Mouse (Mus musculus): ENCODE results near the gene Scgb1b11.
"Not testable (repeated sequence)": the region's sequence is repeated elsewhere in the genome, so short reads cannot be mapped to it uniquely, and the experiment has no call there.

The Scgb1b11 gene

DNA sequence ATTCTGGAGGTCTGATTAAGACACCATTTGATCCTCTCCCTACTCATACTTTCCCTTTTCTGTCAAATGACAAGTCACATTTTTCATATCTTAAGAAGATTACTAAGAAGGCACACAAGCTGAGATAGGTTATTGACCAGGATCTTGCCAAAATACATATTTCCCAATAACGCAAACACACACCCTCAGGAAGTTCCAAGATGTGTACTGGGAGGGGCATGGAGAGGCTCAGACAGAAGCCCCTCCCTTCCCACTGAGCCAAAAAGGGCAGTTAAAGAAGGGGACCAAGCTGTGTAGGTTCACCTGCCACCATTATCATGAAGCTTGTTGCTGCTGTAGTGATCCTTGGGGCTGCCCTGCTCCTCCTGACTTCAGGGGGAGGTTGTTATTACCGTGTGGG lies at the start of gene Scgb1b11:
Gene Scgb1b11 (plus strand): TSS at position 301 of the 400 bp plus-strand sequence.
- not testable (repeated sequence) for DNase-seq

DNA sequence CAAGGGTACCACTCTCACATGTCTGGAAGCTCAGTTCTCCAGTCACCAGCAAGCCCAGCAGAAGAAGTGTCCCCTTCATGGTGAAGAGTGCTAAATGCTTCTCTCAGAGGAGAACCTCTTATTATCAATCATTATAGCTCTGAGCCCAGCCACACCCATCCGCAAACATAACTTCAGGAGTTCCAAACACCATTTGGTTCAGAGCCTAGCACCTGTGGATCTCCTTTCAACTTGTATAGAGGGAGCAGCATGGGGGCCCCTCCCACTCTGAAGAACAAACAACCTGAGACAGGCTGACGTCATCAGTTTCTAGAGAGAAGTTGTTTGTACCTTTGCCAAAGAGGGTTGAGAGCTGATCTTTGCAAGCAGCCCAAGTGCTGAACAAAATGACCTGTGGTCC lies 11.6 kb upstream of the Scgb1b11 start, which contains the start of gene Scgb2b11:
Gene Scgb2b11 (minus strand): TSS at position 101 of the 400 bp plus-strand sequence.
- not testable (repeated sequence) for DNase-seq
